Mouse (Mus musculus) CD4-positive, CD25-positive, alpha-beta regulatory T cell, adult 2 months (primary cell): ENCODE measurements at regions not wholly inside any gene's neighbourhood (a gene's known extent, or its start where the extent isn't known, plus 50 kb on each side); places are given as distances from the start of the nearest gene placed in this dataset.

Experiments used
- DNase-seq: peaks from one replicate; pipeline ENCODE4 v3.0.0-alpha.2; 2012; ENCODE audit warnings: low read depth, low spot score

DNA sequence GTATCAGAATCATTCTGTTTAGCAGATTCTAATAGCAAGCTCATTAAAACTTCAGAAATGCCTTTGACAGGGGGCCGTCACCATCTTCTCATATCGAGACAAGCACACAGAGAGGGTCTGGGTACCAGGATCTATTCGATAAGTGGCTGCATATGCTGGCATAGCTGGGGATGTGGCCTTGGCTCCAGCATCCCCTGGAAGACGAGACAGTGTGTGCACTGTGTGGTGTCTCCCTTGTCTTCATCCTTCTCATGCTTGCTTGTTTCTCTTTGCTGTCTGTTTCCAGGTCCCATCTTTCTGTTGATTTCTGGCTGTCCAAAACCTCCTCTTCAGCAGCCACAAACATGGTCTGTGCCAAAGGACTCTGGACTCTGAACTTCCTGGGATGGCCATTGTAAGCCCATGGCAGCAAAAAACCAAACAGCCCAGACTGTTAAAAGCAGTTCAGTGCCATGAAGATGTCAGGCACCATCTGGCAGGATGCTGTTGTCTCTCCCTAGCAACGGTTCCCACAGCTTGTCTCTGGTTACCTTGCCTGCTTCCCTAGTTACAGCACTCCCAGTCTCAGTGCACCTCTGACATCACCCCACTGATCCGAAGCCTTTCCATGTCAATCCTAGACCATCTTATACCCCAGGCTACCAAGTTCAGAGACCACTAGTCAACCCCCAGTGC lies 56.5 kb downstream of the Kctd12 start:
- DNase-seq = no peak

GRCm38 (mm10) chr14:102924674-102925073 lies 57.8 kb downstream of the Kctd12 start:
- no peak for DNase-seq

DNA sequence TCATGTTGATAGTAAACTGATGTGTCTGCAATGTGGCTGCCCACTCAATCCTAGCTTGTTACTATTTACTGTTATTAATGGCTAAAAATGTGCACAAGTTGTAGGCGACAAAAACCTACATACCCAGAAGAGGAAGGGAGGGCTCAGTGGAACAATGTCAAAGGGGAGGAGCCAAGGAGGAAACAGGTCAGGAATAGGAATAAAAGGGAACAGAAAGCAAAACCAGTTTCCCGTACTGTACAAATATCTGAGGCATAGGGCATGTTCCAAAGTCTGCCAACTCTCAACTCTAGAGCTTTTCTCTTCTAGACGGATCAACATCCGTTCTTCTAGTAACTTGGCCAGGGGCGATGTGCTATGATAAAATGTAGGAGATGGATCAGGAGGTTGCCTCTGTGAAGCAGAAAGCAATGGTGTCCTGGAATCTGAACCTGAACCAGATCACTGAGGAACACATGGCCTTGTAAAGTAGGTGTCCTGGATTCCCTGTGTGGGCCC lies 59.9 kb downstream of the Kctd12 start:
- no peak for DNase-seq

DNA sequence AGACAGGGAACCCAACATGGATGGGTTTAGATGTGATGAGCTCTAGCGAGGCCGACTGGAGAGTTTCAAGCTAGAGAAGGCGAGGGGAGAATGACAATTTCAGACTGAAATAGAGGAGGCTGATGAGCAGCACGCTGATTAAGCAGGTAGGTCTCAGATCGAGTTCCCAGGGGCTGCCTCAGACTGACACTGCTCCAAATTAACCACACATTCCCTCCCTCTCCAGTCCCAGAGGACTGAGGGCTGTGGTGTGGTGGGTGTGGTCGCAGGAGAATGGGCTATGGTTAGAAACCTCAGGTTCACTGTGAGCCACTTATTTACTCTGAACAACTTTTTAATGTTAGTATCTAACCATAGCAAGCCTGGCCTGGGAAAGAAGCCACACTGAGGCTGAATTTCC lies 62.0 kb downstream of the Kctd12 start:
- DNase-seq = no peak

- DNase-seq = no peak
These were observed 63.1 kb downstream of the Kctd12 start for GRCm38 (mm10) chr14:102919261-102919801.

GRCm38 (mm10) chr14:102917929-102918328 lies 64.5 kb downstream of the Kctd12 start:
- DNase-seq = no peak

- DNase-seq = no peak
These were observed 66.5 kb downstream of the Kctd12 start for GRCm38 (mm10) chr14:102915918-102916317.

DNA sequence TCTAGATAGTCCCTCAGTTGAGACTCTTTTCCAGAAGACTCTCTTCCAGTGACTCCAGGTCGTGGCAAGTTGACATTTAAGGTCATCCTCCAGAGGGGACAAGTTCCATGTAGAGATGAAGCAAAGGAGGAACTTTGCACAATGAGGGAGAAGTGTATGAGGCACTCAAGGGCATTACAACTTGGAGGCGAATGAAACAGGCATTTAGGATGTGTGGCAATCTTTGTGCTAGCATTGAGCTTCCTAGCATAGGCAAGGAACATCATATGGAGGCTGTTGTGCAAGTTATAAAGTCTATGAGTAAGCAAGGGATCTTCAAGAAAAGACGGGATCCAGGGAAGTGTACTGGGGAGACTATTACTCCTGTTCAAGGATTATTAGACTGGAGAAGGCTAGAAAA lies 70.9 kb downstream of the Kctd12 start:
- DNase-seq = no peak

DNA sequence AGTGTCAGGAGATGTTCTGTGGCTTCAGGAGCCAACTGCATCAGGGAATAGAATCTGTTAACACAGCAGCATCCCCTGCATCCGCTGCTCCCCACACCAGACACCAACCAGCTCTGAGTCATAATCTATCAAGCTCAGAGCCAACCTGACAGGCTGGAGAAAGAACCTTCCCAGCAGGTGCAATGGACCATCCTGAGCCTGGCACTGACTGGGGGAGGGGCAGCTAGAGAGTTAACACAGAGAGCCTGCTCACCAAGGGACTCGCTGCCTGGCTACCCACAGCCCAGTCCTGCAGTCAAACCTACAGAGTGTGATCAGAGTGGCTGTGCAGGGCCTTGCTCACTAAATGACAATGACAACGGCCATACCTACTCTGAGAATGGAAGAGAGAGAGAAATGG lies 73.4 kb downstream of the Kctd12 start:
- DNase-seq = no peak

- DNase-seq = no peak
These were observed 74.9 kb downstream of the Kctd12 start for GRCm38 (mm10) chr14:102907411-102908103.

GRCm38 (mm10) chr14:102906826-102907225 lies 75.6 kb downstream of the Kctd12 start:
- peak; percentile 7 for DNase-seq

- peak; percentile 7 for DNase-seq
These were observed 76.2 kb downstream of the Kctd12 start for GRCm38 (mm10) chr14:102906286-102906685.

- no peak for DNase-seq
These were observed 79.5 kb downstream of the Kctd12 start for GRCm38 (mm10) chr14:102902906-102903305.

DNA sequence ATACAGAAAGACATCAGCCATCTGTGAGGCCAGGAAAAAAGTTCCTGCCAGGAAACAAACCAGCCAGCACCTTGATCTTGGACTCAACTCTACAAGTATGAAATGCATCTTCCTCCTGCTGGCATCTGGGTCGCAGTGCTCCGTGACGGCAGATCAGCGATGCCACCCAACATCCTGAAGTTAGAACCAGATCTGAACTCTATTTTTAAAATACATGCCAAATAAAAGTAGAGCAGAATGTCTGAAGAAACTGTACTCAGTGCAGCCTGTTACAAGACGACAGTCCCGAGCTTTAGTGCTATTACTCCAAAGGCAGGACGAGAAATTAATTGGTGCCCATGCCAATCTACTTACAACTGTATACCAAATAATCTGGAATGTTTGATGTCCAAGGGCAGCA lies 80.2 kb downstream of the Kctd12 start:
- DNase-seq = no peak

DNA sequence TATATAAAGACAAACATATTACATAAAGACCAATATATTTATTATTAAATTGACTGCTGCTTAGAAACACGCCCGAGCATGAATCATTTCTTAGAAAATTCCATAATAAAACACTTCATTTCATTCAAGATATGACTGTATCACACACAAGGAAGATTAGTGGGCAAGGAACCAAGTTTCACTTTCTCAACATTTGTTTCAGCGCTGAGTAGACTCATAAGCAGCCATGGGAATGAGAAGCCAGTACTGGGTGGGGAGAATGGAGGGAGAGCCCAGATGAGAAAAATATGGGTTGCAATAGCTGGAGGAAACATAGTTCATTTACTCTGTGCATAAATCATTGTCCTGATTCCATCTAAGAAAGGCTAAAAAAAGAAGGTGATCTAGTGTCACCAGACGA lies 84.0 kb downstream of the Kctd12 start:
- no peak for DNase-seq

GRCm38 (mm10) chr14:102897039-102897438 lies 85.4 kb downstream of the Kctd12 start:
- no peak for DNase-seq

GRCm38 (mm10) chr14:102896527-102896926 lies 85.9 kb downstream of the Kctd12 start:
- DNase-seq = no peak

DNA sequence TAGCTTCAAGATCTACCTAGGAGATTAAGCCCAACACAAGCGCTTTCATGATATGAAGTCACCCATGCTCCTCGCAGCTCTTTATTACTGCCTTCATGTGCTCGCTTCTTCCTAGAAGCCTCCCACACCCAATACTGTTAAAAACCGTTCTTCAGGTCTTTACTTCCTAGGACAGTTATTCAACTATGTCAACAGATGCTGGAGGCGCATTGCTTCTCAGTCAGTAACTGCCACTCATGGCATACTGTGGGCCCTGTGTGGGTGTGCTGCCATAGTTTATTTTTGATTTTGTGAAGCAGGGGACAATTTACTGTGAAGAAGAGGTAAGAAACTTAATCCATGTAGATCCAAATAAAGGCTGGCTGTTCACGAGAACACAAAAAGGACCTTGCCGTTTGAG lies 89.2 kb downstream of the Kctd12 start:
- no peak for DNase-seq

DNA sequence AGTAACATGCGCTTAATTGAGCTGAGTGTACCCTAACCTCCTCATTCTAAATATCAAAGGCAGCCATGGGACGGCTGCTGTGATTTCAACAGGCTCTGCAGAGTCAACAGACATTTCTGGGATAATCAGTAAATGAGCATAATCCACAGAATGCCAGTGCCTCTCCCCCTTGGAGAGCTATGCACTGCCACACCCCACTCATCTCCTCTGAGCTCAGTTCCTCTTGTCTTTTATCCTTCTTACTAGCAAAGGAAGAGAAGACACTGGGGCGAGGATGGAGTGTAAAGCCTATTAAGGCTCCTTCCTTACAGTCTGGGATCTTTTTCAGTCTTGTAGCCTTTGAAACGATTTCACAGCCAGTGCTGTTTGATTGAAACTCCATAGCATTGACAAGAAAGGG lies 90.9 kb downstream of the Kctd12 start:
- no peak for DNase-seq

- DNase-seq = no peak
These were observed 97.2 kb downstream of the Kctd12 start for GRCm38 (mm10) chr14:102885240-102885598.

GRCm38 (mm10) chr14:102884539-102885239 lies 97.7 kb downstream of the Kctd12 start:
- DNase-seq = no peak

GRCm38 (mm10) chr14:102883344-102884122 lies 98.9 kb downstream of the Kctd12 start:
- DNase-seq = no peak
